Mouse (Mus musculus): Measurements from ENCODE around the gene Nacc1. TPM values are rescaled to one million over a fixed set of nuclear protein-coding genes. Genes with fewer than 3 reads are reported as not detected.
"Not testable (repeated sequence)": the region's sequence is repeated elsewhere in the genome, so short reads cannot be mapped to it uniquely, and the experiment has no call there.

Nacc1 gene
- polyA plus RNA-seq, 1 experiment from 2014 or later, result 12.5 TPM

DNA sequence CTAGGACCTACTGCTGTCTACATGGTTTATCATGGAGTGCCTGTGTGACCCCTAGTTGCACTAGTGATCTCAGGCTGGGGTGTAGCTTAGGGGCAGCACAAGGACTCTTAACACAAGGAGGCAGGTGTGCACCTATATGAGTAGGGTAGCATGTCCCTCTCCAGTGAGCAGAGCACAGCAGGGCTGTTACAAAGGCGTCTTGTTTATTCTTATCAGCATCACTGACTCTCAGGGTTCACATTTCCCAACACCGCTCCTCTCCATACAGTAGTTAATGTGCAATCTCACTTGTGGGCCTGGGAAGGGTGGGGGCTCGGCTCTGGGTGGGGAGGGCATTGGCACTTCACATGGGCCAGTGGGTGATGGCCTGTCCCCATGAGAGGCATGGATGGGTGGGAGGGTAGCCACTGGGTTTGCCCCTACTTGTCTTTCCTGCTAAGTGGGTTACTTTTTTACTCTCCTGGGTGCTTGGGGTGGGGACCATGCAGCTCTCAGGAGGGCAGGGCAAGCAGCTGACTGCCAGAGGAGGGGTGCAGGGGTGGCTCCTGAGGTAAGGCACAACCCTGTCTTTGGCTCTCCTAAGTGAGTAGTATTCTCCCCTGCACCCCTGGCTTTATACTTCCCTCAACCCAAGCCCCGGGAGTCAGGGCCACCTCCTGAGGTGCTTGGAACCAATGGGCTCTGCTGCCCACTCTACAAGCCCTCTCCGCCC lies 17.2 kb downstream of the Nacc1 start:
- 68% methylated on average over 5 of the region's 5 CpGs for WGBS (ENCODE audit: insufficient replicate concordance)
- Histone ChIP-seq H3K4me1 (peaks cover 48% of the 10 kb centered on the region), H3K36me3 (peaks cover 59% of the 10 kb centered on the region), H3K27ac (0 out of 2 replicates have a peak overlapping the region, but pooled peaks have one; percentile 62)
- H3K4me2 ChIP-seq; H3K9me3 ChIP-seq (replicated peaks); H3K9ac ChIP-seq; H3K4me3 ChIP-seq; H3K27me3 ChIP-seq (replicated peaks): not testable (repeated sequence)
- ATAC-seq, result peak; percentile 42

DNA sequence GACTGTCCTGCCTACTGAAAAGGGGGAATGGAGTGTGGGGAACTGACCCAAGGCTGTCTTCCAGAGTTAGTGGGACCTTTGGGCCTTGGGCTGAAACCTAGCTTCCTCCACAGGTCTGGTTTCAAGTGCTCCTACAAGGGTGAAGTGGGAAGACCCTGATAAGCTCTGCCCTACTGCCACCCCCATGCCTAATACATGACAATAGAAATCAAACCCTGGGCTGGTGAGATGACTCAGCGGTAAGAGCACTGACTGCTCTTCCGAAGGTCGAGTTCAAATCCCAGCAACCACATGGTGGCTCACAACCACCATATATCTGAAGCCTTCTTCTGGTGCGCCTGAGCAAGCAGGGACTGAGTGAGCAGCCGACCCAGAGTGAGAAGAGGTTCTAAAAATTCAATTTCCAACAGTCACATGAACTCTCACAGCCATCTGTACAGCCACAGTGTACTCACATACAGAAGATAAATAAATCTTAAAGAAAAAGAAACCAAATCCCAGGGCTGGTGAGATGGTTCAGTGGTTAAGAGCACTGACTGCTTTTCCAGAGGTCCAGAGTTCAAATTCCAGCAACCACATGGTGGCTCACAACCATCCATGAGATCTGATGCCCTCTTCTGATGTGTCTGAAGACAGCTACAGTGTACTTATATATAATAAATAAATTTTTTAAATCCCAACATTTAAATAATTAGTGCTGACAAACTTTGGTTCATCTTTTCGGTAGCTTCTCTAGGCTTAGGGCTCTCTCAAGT lies 18.8 kb downstream of the Nacc1 start:
- WGBS (ENCODE audit: insufficient replicate concordance), result 52% methylated on average over 6 of the region's 6 CpGs
- ATAC-seq, result no peak

DNA sequence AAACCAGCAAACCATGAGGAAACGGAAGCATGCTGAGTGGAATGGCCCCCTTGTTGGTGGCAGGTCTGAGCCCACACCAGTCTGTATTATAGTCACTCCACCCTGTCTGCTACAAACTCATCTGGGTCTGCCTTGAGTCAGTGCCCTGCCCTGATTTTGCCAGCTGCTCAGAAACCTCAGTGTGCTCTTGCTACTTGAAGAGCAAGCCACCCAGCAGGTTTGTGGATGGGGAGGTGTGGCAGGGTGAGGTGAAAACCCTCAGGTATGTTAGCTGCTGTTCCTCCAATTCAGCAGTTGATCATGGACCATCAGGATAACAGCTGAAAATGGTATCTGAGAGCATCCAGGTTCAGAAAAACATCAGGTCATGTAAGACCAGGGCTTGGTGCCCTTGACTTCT lies 19.6 kb downstream of the Nacc1 start:
- peaks cover 36% of the 10 kb centered on the region for H3K36me3 ChIP-seq
- ATAC-seq, result no peak
- 53% methylated on average over 1 of the region's 1 CpGs for WGBS (ENCODE audit: insufficient replicate concordance)

More for the DNA sequence above, 18.8 kb downstream of the Nacc1 start:
- Histone ChIP-seq H3K27ac (no peak overlapping the region), H3K9ac (no peak overlapping the region), H3K4me1 (peaks cover 51% of the 10 kb centered on the region), H3K4me3 (no peak overlapping the region), H3K9me3 (replicated peaks) (no peaks in the 10 kb centered on the region), H3K36me3 (peaks cover 44% of the 10 kb centered on the region), H3K27me3 (replicated peaks) (no peaks in the 10 kb centered on the region), H3K4me2 (no peak overlapping the region)

DNA sequence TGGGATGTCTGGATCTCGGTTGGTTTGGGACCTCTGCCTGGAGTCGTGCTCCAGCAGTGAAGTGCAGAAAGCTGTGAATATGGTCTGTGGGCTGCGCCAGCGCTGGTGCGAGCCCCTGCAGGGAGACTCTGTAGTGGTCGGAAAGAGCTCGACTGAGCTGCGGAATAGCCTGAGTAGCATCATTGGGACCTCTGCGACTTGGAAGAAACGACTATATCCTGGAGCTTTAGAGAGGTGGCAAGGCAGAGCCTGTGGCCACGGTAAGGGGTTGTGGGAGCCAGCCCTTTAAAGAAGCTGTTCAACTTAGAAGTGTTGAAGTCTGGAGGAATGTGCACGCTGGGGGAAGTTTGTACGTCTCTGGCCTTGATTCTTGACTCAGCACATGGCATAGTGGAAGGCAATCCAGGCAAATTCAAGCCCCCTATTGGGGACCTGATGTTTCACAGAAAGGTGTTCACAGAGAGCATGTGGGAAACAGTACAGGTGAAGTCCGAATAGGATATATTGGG lies 22.2 kb downstream of the Nacc1 start:
- ATAC-seq, result peak; percentile 6
- WGBS (ENCODE audit: insufficient replicate concordance), result 2% methylated on average over 14 of the region's 14 CpGs

More for the DNA sequence above, 19.6 kb downstream of the Nacc1 start:
- H3K4me2 ChIP-seq, result no peak overlapping the region
- H3K9me3 ChIP-seq (replicated peaks), result no peaks in the 10 kb centered on the region
- peaks cover 58% of the 10 kb centered on the region for H3K4me1 ChIP-seq
- no peak overlapping the region for H3K9ac ChIP-seq
- H3K4me3 ChIP-seq, result no peak overlapping the region
- H3K27ac ChIP-seq, result no peak overlapping the region
- H3K27me3 ChIP-seq (replicated peaks), result no peaks in the 10 kb centered on the region

DNA sequence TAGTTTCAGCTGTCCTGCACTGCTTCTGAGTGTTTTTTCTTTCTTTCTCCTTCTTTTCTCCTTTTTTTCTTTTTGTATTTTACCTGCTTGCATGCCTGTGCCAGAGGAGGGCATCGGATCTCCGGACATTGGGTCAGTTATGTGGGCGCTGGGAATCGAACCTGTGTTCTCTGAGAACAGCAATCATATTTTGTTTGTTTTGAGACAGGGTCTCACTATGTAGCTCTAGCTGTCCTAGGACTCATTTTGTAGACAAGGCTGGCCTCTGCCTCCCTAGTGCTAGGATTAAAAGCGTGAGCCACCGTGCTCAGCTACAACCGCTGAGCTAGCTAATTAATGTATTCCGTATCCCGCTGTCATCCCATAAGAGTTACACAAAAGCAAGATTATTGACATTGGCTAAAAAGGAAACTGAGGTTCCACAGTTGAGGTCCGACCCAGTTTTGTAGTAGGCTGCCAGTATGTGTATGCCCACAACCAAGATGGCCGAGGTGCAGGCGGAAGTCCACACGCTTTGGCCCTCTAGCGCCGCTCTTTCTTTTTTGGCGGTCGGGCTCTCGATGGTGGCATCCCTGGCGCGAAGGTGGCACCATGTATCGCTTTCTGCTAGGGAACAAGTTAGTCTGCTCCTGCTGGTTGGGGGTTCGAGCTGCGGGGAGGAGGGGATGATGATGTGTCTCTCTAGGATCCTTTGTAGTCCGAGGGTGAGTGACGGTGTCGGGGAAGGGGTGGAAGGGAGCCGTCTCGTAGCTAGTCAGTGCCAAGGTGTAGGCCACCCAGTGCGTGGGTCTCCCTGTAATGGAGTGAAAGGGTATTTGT lies 22.9 kb downstream of the Nacc1 start:
- Histone ChIP-seq H3K27me3 (replicated peaks) (no peaks in the 10 kb centered on the region), H3K4me1 (peaks cover 72% of the 10 kb centered on the region), H3K4me3 (peak overlapping the region; percentile 75), H3K4me2 (peak overlapping the region; percentile 98), H3K9ac (peak overlapping the region; percentile 92), H3K36me3 (peaks cover 4% of the 10 kb centered on the region; the same call in 1 of the 2 replicates), H3K9me3 (replicated peaks) (no peaks in the 10 kb centered on the region), H3K27ac (peak overlapping the region; percentile 98)
- ATAC-seq, result peak; percentile 49
- WGBS (ENCODE audit: insufficient replicate concordance), result under 1% methylated on average over 29 of the region's 29 CpGs

More for the DNA sequence above, 22.2 kb downstream of the Nacc1 start:
- peak overlapping the region; percentile 92 for H3K9ac ChIP-seq
- peak overlapping the region; percentile 98 for H3K4me2 ChIP-seq
- peaks cover 70% of the 10 kb centered on the region for H3K4me1 ChIP-seq
- H3K27ac ChIP-seq, result peak overlapping the region; percentile 98
- peak overlapping the region; percentile 75 for H3K4me3 ChIP-seq
- no peaks in the 10 kb centered on the region for H3K27me3 ChIP-seq (replicated peaks)
- H3K9me3 ChIP-seq (replicated peaks), result no peaks in the 10 kb centered on the region
- peaks cover 9% of the 10 kb centered on the region; the same call in 1 of the 2 replicates for H3K36me3 ChIP-seq

DNA sequence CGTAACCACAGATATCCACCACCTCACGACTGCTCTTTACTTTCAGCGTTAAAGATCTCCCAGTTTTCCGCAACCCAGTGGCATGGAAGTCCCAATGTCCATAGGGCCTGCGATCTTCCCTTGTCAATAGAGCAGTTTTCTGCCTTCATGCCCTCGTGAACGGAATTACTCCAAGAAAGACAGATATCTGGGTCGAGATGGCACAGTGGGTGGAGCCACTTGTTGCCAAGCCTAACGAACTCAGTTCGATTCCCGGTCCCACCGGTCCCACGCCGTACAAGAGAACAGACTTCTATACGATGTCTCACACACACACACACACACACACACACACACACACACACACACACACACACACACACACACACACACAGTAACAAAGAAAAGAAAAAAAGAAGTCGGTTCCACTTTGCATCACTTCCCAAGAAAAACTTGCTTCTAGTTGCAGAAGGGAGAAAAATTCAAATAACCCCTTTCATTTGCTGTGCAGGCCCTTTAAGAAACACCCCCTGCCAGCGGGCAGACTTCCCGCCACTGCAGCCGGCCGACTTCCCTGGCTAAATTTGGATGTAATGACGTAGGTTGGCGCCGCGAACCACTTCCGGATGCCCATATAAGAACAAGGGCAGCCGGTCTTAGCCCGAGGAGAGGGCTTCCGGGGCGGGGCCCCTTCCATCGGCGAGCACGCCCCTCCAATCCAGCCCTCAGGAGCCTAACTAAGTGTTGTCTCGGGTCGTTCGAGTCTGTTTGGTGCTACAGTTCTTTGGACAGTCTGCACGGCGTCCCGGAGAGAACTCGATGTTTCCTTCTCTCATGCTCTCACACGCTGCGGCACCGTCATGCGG lies 24.0 kb downstream of the Nacc1 start:
- no peaks in the 10 kb centered on the region for H3K9me3 ChIP-seq (replicated peaks)
- peak overlapping the region; percentile 92 for H3K9ac ChIP-seq
- ATAC-seq, result peak; percentile 80
- H3K4me2 ChIP-seq, result peak overlapping the region; percentile 98
- H3K36me3 ChIP-seq, result peaks cover 4% of the 10 kb centered on the region; the same call in 1 of the 2 replicates
- H3K4me1 ChIP-seq, result peaks cover 75% of the 10 kb centered on the region
- H3K27me3 ChIP-seq (replicated peaks), result no peaks in the 10 kb centered on the region
- peak overlapping the region; percentile 75 for H3K4me3 ChIP-seq
- H3K27ac ChIP-seq, result peak overlapping the region; percentile 98
- WGBS (ENCODE audit: insufficient replicate concordance), result 3% methylated on average over 43 of the region's 43 CpGs

DNA sequence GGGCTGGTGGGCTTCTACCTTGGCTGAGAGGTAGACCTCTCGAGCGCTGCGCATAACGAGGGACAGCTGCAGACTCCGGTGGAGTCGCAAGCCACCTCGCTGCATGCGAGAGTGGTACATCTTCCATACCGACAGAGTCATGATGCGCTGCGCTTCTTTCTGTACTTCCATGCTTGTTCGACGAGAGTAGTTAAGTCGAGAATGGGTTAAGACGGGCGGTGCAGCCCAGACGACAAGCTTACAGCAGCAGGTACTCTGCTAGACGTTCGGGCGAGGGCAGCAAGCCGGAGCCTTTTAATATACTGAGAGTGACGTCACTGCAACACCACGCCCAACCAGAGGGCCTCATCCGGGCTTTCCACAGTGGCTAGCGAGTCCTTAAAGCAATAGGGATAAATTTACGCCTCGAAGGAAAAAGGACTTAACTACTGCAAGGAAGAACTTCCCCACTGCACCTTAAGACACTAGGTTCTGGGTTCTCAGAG lies 25.0 kb downstream of the Nacc1 start, which contains the start of gene Ier2:
Ier2 (minus strand) TSS at position 272 of the 485 bp plus-strand sequence.
- Histone ChIP-seq H3K4me3 (peak within 1 kb of the TSS; percentile 75), H3K36me3 (peaks cover under 1% of the 10 kb centered on the region; the same call in 1 of the 2 replicates), H3K9me3 (replicated peaks) (no peaks in the 10 kb centered on the region), H3K4me1 (peaks cover 77% of the 10 kb centered on the region), H3K9ac (peak within 1 kb of the TSS; percentile 92), H3K27ac (peak within 1 kb of the TSS; percentile 98), H3K4me2 (peak within 1 kb of the TSS; percentile 98), H3K27me3 (replicated peaks) (no peaks in the 10 kb centered on the region)
- ATAC-seq, result peak; percentile 71
- WGBS (ENCODE audit: insufficient replicate concordance), result under 1% methylated on average over 27 of the region's 27 CpGs

DNA sequence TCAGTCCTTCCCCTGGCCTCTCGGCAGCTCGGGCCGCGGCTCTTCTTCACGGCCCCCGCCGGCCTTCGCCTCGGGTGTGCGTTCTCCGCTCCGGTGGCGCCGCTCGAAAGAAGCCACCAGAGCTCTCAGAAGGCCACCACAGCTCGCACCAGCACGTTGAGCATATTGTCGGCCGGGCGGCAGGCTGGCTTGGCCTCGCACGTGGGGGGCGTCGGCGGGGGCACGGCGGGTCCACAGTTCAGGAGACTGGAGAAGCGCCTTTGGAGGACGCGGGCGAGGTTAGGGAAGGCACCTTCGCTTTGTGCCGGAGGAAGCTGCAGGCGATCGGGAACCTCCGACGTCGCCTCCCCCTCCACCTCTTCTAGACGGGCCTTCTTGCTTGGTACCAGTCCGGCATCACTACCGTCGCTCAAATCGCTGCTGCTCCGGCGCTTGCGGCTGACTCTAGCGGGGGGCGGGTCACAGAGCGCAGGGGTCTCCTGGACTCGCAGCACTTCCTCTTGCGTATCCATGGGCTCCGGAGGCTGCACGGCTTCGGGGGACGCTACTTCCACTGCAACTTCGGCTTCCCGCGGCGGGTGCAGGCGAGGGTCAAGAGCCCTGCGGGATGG lies 25.6 kb downstream of the Nacc1 start:
- Histone ChIP-seq H3K36me3 (no peaks in the 10 kb centered on the region), H3K4me1 (peaks cover 78% of the 10 kb centered on the region), H3K27me3 (replicated peaks) (no peaks in the 10 kb centered on the region), H3K4me2 (peak overlapping the region; percentile 98), H3K27ac (peak overlapping the region; percentile 98), H3K9ac (peak overlapping the region; percentile 92), H3K4me3 (peak overlapping the region; percentile 75), H3K9me3 (replicated peaks) (no peaks in the 10 kb centered on the region)
- 0 out of 2 replicates have a peak, but pooled peaks have one; percentile 1 for ATAC-seq
- 1% methylated on average over 60 of the region's 61 CpGs for WGBS (ENCODE audit: insufficient replicate concordance)

DNA sequence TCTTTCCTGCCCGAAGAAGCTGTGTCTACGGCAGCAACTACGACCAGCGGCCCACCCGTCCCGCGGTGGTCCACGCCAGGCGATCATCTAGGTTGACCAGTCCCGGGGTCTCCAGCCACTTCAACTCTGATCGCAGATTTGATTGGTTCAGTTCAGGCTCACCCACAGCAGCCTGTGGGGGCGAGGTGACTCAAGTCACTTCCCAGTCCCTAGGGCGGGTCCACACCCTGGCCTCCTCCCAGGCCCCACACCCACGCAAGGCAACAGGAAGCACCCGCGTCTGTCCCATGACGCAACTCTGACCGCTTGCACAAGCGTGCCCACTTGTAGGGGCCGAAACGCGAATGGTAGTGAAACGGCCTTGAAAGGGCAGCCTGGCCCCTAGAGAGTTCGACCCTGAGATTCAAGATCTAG lies 26.2 kb downstream of the Nacc1 start:
- peaks cover 78% of the 10 kb centered on the region for H3K4me1 ChIP-seq
- WGBS (ENCODE audit: insufficient replicate concordance), result 0% methylated on average over 24 of the region's 24 CpGs
- H3K27ac ChIP-seq, result peak overlapping the region; percentile 98
- no peaks in the 10 kb centered on the region for H3K9me3 ChIP-seq (replicated peaks)
- H3K4me3 ChIP-seq, result peak overlapping the region; percentile 75
- no peaks in the 10 kb centered on the region for H3K36me3 ChIP-seq
- ATAC-seq, result peak; percentile 61
- H3K4me2 ChIP-seq, result peak overlapping the region; percentile 98
- no peaks in the 10 kb centered on the region for H3K27me3 ChIP-seq (replicated peaks)
- H3K9ac ChIP-seq, result peak overlapping the region; percentile 92

DNA sequence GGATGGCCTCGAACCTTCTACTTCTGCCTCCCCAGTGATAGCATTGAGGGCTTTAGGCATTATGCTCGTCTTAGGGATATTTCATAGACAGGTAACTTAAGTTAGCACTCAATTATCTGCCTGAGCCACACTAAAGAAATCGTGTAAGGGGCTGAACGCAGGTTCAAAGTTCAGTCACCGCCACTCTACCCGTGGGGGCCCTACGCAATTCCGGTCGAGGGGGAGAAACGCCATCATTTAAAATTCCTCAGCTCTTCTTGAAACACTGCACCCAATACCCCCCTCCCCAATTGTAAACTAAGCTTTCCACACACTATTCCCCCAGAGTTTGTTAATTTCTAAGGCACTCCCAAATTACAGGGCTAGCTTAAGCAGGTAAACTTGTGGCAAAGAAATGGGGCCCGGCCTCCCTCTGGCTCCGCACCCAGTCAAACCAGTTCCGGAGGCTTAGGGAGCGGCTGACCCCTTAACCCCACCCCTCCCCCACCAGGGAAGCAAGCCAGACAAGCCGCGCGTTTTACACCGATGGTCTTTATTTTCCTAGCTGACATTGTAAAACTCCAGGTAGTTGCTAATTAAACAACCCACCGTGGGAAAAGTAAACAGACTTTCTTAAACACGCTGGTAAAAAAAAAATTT lies 26.7 kb downstream of the Nacc1 start:
- H3K27ac ChIP-seq, result peak overlapping the region; percentile 98

More for the DNA sequence above, 26.7 kb downstream of the Nacc1 start:
- H3K4me2 ChIP-seq, result peak overlapping the region; percentile 98
- 1% methylated on average over 20 of the region's 20 CpGs for WGBS (ENCODE audit: insufficient replicate concordance)
- no peaks in the 10 kb centered on the region for H3K36me3 ChIP-seq
- peak overlapping the region; percentile 75 for H3K4me3 ChIP-seq
- peak overlapping the region; percentile 92 for H3K9ac ChIP-seq
- H3K27me3 ChIP-seq (replicated peaks), result peaks cover 3% of the 10 kb centered on the region
- no peak for ATAC-seq
- no peaks in the 10 kb centered on the region for H3K9me3 ChIP-seq (replicated peaks)
- H3K4me1 ChIP-seq, result peaks cover 78% of the 10 kb centered on the region
